Mouse (Mus musculus): Measurements from ENCODE around the gene Myo5a.

Myo5a gene

GRCm38 (mm10) chr9:75071706-75072192 is 934 bp downstream of the Myo5a start:
- DNase-seq (ENCODE audit: low read depth), result no peak

- no peak for DNase-seq (ENCODE audit: low read depth)
Measured at GRCm38 (mm10) chr9:75072361-75072760, 1.5 kb downstream of the Myo5a start.

DNA sequence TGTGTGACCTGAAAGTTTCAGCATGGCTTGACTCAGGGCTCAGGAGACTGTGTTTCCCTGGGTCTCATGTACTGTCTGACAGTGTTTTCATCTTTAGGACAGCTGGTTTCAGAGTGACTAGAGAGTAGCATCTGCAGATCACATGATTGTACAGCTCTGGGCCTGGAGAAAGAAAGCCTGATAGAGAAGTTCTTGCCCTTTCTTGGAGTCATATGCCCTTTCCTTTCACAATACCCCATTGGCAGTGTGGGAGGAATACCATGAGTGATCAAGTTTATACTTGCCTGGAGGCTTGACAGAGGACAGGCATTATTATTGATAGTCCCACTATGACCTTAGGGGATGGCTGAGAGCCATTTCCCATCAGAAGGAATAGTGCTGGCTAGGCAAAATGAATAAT is 6.4 kb downstream of the Myo5a start:
- DNase-seq (ENCODE audit: low read depth), result no peak

GRCm38 (mm10) chr9:75085242-75085824 is 14.5 kb downstream of the Myo5a start:
- no peak for DNase-seq (ENCODE audit: low read depth)

- no peak for DNase-seq (ENCODE audit: low read depth)
Measured at GRCm38 (mm10) chr9:75087823-75088222, 17.0 kb downstream of the Myo5a start.

DNA sequence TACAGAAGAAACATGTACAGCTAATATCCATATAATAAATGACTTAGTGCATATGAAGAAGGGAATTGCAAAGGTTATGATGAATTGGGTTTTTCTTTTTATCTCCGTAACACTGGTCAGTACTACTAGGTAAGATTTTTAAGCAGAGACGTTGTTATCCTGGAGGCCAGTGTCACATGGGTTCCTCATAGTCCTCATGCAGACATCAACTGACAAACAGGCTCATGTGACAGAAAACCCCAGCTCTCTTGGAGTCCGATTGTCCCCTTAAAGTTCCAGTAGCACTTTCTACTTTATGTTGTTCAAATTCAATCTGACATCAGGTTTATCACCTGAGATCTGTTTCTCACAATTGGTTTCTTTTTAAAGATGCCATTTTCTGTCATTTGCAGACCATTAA is 18.5 kb downstream of the Myo5a start:
- no peak for DNase-seq (ENCODE audit: low read depth)

- no peak for DNase-seq (ENCODE audit: low read depth)
Measured at GRCm38 (mm10) chr9:75092134-75092533, 21.3 kb downstream of the Myo5a start.

DNA sequence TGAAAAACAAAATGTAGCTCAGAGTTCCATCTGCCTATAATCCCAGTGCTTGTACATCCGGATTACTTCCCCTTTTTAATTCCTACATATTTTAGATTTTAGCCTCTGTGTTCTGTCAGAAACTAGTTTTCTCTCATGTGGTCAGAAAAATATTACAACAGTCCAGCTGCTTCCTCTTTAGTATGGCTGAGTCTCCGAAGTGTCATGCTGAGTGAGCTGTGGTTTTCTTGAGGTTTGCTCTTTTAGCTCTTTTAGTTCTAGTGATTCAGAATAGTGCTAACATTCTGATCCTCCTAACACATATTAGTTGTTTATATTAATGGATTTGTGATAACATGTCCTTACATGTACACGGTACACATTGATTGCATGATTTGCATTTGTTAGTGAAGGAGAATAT is 23.9 kb downstream of the Myo5a start:
- no peak for DNase-seq (ENCODE audit: low read depth)

DNA sequence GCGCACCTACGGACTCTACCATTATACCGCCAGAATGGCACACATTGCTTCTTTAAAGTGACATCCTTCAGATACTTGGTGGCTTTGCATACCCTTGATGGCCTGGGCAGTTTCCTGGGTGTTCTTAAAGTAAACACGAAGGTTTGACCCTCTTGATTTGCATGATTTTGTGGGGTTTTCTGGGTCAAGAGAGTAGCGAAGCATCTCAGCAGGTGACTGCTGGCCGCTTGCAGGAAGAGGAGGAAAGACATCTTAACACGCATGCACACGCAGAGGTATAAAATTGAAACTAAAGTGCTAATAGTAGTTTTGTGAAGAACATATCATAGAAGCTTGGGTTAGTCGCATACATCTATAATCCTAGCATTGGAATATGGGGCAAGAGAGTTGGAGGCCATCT is 28.1 kb downstream of the Myo5a start:
- DNase-seq (ENCODE audit: low read depth), result no peak

- DNase-seq (ENCODE audit: low read depth), result no peak
Measured at GRCm38 (mm10) chr9:75100157-75100781, 29.5 kb downstream of the Myo5a start.

GRCm38 (mm10) chr9:75102131-75102530 is 31.3 kb downstream of the Myo5a start:
- no peak for DNase-seq (ENCODE audit: low read depth)

DNA sequence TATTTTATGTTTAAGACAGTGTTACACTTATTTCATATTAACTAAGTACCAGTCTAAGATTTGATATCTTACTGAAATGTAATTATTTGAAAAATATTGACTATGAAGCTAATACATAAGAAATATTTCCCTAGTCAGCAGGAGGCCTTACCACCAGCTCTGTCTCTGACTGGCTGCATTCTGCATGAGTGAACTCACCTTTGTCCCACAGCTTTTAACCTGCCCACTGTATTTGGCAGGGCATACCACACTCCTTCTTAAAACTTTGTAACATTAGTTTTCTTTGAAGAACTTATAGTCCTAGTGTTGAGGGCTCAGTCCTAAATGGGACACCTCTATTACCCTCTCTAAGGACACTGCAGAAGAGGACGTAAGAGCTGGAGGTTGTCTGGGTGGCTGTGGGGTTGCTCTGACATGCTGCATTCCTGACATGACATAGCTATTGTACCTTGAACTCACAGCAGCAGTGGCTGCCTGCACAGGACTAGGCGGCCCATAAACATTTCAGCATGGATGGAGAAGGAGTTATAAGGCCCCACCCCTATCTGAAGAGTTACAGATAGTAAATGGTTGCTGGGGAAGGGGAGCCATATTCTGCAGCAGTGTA is 45.9 kb downstream of the Myo5a start:
- no peak for DNase-seq (ENCODE audit: low read depth)

DNA sequence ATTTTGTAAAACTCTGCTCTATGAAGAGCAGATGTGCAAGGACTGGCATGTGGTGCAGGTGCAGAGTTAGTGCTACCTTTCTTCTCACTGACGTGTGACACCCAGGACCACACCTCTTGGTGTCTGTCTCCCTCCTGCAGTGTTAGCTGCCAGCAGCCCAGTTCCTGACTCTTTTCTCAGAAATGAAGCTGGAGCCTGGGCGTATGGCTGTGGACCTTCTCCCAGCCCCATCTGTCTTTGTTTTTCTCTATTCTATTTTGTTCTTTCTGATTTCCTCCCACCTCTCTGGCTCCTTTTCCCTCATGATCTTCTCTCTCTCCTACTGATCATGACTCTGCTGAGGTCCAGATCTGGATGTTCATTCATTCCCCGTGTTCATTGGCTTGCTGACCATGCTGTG is 50.3 kb downstream of the Myo5a start:
- no peak for DNase-seq (ENCODE audit: low read depth)

GRCm38 (mm10) chr9:75124201-75124721 is 53.4 kb downstream of the Myo5a start:
- DNase-seq (ENCODE audit: low read depth), result no peak

- DNase-seq (ENCODE audit: low read depth), result no peak
Measured at GRCm38 (mm10) chr9:75130553-75130952, 59.7 kb downstream of the Myo5a start.

DNA sequence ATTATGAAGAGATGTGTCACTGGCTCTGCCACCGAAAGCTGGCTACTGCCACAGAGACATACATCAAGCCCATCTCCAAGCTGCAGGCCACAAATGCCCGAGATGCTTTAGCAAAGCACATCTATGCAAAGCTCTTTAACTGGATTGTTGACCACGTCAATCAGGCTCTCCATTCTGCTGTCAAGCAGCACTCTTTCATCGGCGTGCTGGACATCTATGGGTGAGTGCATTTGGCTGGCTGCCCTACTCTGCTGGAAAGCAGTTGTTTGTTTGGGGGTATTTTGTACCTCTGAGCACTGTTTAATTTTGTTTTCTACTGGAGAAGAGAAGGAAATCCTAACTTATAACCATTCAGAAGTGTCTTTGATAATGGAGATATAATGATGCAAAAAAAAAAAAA is 76.1 kb downstream of the Myo5a start:
- no peak for DNase-seq (ENCODE audit: low read depth)

GRCm38 (mm10) chr9:75160525-75160924 is 89.7 kb downstream of the Myo5a start:
- DNase-seq (ENCODE audit: low read depth), result no peak

GRCm38 (mm10) chr9:75163650-75164049 is 92.8 kb downstream of the Myo5a start:
- no peak for DNase-seq (ENCODE audit: low read depth)

DNA sequence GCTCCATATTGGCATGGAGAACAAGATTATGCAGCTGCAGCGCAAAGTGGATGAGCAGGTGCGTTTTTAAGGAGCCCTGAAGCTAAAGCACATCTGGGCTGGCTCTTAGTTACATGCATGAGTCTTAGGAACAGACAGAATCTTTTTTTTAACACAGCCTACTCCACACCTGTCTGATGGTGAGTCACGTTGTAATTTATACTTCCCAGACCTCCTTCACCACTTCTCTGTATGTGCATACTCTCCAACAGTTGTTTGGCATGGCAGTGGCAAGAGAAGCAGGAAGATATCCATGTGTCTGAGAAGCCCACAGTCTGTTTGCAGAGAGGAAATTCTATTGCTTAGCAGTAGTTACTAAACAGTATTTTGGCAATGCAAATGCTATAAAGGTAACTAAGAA is 100.9 kb downstream of the Myo5a start:
- DNase-seq (ENCODE audit: low read depth), result no peak

DNA sequence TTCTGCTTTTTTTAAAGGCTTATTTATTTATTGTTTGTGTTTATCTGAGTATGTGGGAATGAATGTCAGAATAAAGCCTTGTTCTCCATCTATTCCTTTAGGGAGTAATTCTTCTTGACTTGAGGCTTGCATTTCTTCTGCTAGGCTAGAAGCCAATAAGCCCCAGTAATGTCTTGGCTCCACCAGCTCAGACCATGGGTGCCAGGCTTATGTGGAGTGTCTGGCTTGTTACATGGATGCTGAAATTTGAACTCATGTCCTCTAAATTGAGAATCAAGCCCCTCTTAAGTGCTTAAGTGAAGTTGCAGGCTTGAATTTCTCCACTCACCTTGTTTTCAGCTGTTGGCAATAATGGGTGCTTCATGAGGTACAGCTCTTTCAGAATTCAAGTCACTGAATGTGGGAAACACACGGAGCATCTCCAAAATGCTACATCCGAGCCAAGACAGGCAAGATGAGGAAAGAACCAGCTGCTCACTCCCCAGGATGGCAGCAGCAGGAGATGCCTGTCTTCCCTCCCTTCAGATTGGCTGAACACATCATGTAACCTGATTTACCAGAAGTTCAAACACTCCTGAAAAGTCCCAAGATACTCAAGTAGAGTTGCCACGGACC is 116.9 kb downstream of the Myo5a start:
- no peak for DNase-seq (ENCODE audit: low read depth)

- no peak for DNase-seq (ENCODE audit: low read depth)
Measured at GRCm38 (mm10) chr9:75193858-75194257, 123.0 kb downstream of the Myo5a start.

DNA sequence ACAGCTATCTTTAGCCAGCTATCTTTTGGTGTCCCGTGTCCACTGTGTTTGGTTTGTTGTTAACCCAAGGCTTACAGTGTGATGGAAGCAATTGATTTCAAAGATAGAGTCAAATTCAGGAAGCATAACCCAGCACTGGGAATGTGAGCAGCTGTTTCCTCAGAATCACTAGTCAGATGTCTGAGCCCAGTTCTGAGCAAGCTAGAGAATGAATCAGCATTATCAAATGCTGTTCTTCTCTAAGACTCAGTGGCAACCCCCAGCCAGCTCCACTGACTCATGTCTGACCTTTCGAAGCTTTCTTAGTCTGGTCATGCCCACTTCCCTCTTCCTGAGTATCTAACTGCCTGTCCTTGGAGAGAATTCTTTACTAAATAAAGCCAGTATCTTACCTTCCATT is 125.5 kb downstream of the Myo5a start:
- DNase-seq (ENCODE audit: low read depth), result no peak

DNA sequence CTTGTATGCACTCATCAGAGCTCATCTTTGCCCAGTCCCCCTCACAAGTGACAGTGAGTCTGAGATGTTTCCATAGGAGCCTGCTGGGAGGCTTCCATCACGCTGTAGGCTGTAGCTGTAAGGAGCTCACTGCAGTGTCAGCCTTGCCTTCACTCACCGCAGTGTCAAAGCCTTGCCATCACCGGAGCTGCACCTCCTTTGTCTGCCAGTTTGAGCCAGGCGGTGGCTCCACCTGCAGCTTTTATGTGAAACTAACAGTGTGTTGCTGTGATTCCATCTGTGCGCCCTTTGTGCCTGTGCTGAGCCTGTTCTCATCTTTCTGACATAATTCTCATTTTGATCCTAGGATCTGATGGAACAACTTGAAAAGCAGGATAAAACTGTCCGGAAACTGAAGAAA is 126.5 kb downstream of the Myo5a start:
- DNase-seq (ENCODE audit: low read depth), result no peak

All from c-Kit-positive CD71-positive TER-119-negative erythroid progenitor cells, embryonic 14.5 days (primary cell).